Mouse (Mus musculus) neural tube, embryonic 10.5 days (tissue): ENCODE data around the gene Myo9b.
A peak's percentile ranks its signal among the peaks of the same experiment; 100 is the strongest.
"Not testable (repeated sequence)": the region's sequence is repeated elsewhere in the genome, so short reads cannot be mapped to it uniquely, and the experiment has no call there.

Experiments used
- DNase-seq: peaks from one replicate; pipeline ENCODE4 v3.0.0-alpha.2; 2017; ENCODE audit warnings: low spot score; ENCODE audit errors: extremely low spot score

Gene Myo9b

DNA sequence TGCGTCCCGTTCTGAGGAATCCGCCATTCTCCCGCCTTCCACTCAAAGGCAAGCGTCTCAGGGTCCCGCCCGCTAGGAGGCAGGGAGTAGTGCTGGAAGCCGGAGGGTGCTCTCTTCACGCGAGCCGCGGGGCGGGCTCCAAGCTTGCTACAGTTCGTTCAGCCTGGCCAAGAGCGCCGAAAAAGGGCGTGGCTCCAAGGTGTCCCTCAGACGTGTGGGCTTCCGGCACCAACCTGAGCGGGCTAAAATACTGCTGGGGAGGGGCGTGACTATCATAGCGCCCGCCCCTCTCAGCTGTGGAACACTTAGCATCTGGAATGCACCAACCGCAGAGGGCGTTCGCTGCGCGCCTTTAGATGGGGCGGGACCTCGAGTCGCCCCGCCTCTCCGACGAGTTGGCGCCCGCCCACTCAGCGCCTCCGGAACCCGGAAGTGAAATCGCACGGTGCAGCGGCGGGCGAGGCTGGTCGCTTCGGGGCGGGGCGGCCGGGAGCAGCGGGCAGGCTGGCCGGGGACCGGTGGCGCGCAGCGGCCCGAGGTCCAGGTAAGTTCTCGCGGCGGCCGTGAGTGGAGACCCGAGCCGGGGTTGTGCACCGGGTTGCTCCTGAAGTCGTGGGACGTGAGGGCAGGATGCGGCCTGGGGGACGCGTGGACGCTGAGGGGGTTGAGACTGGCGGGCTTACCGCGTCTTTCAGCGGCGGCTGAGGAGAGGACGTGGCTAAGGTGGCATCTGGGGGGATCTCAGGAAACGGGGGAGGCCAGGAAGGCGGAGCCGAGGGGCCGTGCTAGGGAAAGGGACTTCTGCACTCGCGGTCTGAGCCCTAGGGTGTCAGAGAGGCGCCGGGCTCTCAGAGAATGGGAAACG is at the start of gene Myo9b, which contains the start of gene Haus8:
Gene Myo9b, plus strand, starts transcription at position 429 of the 865 bp plus-strand sequence.
Gene Haus8, minus strand, starts transcription at position 649 of the 865 bp plus-strand sequence.
- DNase-seq, result peak; percentile 93

DNA sequence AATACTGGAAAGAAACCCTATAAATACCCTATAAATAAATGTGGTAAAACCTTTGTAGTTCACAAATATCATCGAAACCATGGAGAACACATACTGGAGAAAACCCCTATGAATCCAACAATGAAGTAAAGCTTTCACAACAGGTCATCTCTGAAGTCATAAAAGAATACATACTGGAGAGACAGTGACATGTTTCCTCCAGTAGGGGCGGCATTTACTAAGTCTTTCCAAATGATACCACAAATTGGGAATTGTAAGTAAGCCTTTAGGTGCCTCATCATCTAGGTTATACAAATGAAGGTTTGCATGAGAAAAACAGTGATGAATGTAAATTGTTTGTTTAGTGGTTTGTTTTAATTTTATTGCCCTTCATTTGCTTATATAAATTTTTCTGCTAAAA is 48.0 kb upstream of the Myo9b start:
- no peak for DNase-seq

DNA sequence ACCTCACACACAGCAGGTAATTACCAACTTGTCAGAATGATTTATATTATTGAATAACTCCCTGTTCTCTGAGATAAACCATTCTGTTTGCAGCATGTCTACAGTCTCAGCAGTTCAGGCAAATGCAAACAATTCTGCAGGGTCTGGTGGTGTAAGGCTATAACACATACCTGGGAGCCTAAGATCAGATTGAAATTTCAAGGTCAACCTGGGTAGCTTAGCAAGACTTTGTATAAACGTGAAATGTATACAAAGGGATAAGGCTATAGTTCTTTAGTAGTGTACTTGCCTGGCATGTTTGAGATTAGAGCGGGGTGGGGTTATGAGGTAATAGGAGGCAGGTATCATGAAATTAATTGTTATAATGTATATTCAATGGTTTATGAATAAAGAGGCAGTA is 29.8 kb upstream of the Myo9b start:
- no peak for DNase-seq

DNA sequence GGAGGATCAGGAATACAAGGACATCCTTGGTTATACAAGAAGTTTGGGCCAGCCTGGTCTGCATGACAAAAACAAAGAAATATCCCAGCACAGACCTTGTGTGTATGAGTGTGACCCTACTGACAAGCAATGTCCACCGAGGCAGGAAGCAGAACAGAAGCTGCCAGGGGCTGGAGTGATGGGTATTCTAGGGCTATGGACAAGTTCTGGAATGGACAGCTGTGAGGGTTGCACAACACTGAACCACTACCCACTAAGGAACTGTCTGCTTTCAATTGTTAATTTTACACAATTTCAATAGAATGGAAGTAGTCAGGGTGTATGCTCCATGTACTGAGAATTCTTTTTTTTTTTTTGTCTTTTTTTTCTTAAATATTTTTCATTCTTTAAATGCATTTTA is 24.3 kb upstream of the Myo9b start:
- no peak for DNase-seq

DNA sequence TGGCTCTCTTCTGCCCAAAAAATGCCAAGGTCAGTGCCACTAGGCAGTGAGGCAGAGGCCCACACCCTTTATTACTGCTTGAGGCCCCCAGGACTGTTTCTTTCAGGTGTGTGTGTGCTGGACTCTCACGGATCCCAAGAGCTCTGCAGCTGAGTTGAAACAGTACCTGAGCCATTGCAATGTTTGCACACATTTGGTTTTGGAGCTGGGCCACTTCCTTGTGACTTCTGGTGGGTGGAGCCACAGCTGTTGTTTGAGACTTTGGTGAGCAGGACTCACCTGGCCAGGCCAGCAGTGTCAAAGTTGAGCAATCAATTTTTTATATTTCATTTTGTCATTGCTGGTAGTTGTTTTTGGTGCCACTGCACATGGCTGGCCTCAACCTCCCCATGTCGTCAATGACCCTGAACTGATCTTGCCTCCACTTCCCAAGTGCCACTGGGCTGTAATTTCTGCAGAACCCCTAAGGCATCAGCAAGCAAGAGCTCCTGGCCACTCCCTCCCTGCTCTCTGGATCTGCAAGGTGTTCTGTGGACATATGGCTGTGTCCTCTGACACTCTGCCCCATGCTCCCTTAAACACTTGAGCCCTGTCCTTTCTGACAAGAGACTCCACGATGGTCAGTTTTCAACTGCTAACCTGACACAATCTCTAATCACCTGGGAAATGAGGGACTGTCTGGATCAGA is 15.8 kb upstream of the Myo9b start:
- no peak for DNase-seq

DNA sequence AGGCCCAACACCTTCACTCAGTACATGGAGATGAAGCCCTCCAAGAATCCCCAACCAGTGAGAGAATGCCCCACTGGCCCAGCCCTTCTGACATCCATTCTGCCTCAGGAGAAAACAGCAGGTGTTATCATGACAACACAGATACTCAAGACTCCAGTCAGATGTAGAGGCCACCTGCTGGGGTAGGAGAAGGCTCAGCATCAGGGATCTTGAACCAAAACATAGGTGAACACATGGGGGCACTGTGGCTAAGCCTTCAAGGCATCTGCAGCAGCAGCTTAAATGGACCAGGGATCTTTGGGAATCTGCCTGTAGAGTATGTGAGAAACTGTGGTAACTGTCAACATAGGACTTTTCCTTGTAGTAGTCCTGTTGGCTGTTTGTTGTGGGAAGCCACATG is 11.3 kb upstream of the Myo9b start:
- DNase-seq, result no peak

DNA sequence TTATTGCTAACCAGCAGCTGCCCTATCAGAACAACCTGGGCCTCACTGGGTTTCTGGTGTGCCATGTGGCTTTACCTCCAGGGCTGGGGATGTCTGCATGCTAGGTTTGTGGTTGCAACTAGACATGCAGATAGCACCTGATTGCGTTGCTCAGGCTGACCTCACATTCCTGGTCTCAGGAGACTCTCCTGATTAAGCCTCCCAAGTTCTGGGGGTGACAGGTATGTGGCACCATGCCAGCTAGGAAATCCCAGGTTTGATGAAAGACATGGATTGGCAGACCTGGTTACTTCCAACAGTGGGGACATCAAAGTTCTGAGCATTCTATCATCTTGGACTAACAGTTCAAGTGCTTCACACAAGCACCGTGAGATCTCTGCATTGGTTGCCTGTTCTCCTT is 4.8 kb upstream of the Myo9b start:
- no peak for DNase-seq

DNA sequence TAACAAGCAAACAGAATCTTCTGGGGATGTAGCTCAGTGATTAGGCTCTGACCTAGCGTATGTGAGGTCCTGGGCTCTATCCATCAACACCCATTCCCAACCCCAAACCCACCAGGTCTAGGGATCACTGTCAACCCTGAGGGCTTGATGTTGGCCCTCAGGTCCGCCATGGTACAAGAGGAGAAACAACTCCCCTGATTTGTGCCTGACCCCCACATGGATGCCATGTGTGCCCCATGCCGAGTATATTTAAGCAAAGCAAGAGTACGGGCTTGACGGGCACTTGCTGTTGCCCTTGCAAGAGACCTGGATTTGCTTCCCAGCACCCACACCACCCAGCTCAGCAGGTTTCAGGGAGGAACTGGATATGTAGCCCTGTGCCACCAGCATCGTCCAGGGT is 4.2 kb upstream of the Myo9b start:
- not testable (repeated sequence) for DNase-seq

DNA sequence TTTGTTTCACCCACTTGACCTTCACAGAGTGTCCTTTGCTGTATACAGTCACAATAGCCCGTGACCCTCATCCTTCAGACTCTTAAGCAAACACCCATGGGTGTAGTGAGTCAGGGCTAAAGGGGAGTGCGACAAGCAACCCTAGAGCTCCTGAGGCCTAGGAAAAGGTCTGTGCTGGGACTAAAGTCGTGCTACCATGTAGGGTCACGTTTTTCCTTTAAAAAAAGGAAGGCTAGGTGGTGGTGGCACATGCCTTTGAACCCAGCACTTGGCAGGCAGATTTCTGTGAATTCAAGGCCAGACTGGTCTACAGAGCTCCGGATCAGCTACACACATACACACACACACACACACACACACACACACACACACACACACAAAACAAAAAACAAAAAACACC is 884 bp upstream of the Myo9b start:
- peak; percentile 15 for DNase-seq

DNA sequence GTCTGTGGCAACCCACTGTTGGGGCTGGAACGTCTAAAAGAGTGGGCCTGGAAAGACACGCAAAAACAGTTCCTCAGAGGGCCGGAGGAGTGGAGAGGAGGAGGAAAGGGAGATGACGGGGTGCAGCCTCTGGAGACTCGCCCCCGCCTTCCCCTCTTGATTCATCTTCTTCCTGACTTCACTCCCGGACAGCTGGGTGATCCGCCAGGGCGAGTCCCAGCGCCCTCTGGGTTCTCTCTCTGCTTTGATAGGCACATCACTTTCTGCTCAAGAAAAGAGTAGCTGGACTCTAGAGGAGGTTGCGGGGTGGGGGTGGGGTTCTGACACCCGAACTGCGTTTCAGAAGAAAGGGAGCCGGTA is 617 bp downstream of the Myo9b start:
- DNase-seq, result peak; percentile 56

DNA sequence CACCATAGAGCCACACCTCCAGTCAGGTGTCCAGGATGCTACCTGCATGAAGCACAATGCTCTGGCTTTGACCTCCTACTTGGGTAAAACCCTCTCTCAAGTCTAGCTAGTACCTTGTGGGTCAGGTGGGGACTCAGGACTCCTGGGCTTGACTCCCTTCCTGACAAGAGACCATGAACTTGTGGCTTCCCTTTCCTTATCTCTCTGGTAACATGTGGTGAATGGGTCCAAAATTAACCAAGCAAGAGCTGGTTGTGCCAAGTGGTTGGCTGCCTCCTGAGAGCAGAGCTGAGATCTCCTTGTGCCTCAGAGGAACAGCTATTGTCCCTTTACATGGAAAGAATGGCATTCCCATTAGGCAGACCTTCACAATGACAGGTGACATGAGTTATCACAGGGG is 2.0 kb downstream of the Myo9b start:
- no peak for DNase-seq

DNA sequence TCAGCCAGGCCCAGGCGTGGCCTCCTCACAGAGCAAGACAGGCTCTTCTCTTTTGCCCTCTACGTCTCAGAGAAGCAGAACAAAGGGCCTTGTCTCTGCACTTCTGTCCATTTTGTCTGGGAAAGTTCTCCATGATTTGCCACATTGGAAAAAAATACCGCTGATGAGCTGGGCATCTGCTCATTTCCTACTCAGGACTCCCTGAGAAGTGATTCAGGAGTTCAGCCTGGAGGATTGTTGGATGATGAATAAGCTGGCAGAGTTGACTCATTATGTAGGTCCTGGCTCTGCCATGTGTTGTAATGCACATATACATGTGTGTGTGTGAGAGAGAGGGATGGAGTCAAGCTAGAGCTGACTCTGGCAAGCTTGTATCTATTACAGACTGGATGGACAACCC is 3.7 kb downstream of the Myo9b start:
- no peak for DNase-seq

DNA sequence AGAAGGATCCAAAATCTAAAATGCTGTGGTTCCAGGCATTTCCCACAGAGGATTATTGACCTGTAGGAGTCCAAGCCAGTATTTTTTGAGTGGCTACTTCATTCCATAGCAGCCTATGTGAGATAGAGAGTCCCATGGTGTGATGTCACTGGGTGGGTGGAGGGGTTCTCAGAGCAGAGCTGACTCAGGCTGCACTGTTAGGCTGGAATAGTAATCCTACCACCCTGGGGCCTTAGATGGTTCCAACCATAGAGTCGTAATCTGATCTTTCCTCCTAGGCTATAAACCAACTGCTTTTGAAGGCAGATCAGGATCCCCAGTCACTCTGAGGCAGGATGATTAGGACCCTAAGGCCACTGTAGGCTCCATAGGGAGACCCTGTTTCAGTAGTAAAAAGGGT is 6.9 kb downstream of the Myo9b start:
- DNase-seq, result not testable (repeated sequence)

DNA sequence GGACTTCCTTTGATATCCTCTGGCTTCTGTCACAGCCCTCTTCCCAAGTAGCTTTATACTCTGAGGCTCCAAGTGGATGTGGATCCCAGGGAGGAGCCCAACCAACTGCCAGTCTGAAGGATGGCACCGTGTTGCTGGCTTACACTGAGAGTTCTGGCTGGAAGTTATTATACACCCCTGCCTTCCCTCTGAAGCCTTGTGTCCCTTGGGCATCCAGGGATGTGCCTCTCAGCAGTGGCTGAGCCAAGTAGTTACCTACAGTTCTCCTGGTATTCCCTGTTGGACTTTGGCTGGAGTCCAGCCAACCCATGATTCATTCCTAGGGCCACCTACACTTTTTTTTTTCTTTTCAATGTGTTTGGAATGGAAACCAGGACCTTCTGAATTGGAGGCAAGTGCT is 9.2 kb downstream of the Myo9b start:
- DNase-seq, result not testable (repeated sequence)

DNA sequence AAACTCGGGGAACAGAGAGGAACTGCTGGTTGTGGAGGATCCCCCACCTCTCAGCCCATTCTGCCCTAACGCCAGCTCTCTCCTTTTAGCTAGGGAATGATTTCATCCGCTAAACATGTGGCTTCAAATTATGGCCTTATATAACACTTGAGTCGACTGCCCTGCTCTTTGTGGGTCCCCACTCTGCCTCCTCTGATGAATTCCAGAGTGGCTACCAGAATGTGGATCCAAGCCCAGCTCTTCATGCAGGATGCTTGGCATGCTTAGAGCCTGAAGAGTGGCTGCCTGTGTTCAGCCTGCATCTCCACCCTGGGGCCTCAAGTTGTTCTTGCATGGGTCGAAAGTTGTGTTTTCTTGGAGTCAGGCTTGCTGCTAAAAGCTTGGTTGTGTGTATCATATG is 10.1 kb downstream of the Myo9b start:
- no peak for DNase-seq

DNA sequence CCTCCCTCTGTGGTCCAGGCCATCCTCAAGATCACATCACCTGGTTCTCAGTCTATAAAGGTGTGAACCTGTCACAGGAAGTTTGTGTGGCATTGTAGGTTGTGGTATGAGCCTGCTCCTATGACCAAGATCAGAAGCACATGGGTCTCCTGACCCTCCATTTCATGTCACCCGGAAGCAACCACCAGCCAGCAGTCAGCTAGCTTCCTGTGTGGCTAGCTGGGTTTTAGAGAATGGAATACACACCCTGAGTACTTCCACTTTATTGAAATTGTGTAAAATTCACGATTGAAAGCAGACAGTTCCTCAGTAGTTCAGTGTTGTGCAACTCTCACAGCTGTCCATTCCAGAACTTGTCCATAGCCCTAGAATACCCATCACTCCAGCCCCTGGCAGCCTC is 13.7 kb downstream of the Myo9b start:
- not testable (repeated sequence) for DNase-seq

DNA sequence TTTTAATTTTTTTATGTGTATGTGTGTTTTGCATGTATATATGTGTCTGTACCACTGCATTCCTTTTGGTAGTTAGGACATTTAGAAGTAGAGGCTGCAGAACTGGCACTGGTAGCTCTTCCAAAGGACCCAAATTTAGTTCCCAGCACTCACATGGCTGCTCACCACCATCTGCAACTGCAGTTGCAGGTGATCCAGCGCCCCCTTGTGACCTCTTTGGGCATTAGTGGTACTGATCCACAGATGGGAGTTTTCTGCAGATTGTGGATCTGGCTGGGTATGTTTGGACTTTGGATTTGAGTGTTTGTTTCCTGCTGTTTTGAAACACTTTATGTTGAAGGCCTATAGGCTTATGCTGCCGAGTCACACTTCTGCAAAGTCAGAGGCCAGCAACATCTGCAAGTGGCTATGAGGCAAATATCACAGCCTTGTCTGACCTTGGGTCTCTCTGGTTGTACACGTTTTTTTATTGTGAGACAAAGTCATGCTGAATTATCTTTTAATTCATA is 16.0 kb downstream of the Myo9b start:
- no peak for DNase-seq

DNA sequence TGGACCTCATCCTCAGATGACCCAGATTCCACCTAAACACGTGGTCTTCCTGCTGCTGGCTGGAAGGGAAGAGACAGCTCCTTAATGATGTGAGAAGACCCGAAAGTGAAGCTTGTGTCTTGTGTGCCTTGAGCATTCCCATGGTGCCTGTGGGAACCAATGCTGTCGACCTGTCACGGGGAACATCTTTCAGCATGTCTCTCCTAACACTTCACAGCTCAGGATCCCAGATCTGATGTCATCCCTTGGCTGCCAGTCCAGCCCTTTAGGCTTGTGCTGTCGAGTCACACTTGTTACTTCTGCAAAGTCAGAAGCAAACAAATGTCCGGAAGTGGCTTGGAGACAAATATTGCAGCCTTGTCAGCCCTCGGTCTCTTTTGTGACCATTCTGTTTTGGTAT is 16.6 kb downstream of the Myo9b start:
- DNase-seq, result no peak

DNA sequence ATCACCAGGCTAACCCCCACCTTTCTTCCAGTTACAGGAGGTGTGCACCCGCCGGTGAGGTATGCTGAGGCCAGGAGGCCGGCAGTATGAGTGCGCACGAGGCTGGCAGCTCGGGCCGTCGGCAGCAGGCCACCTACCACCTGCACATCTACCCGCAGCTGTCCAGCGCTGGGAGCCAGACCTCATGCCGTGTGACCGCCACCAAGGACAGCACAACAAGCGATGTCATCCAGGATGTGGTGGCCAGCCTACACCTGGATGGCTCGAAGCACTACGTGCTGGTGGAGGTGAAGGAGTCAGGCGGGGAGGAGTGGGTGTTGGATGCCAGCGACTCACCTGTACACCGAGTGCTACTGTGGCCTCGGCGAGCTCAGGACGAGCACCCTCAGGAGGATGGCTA is 17.7 kb downstream of the Myo9b start:
- DNase-seq, result no peak

DNA sequence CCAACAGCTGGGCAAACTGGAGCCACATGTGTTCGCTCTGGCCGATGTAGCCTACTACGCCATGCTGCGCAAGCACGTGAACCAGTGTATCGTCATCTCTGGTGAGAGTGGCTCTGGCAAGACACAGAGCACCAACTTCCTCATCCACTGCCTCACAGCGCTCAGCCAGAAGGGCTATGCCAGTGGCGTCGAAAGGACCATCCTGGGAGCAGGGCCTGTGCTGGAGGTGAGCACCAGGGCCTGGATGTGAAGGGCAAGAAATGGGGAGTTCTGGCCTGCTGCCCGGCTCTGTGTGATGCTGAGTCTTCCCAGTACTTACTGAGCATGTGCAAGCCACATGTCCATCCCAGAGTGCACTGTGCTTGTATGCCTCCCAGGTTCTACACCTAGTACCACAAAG is 18.4 kb downstream of the Myo9b start:
- DNase-seq, result no peak

DNA sequence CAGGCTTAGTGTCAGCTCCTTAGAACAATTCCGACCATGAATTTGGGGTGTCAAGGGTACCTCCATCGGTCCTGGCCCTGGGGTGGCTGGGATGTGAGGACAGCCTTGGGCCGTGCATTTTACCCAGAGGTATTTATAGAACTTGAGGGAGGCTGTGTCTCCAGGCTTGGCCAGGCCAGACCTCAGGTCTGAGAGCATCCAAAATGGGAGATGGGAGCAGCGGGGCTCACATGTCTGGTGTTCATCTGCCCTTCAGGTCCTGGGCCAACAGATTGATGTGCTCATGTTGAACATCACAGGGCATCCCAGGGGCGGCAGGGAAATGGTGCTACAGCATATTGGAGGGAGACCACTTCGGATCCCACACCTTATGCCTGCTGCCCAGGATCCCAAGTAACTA is 18.8 kb downstream of the Myo9b start:
- no peak for DNase-seq

DNA sequence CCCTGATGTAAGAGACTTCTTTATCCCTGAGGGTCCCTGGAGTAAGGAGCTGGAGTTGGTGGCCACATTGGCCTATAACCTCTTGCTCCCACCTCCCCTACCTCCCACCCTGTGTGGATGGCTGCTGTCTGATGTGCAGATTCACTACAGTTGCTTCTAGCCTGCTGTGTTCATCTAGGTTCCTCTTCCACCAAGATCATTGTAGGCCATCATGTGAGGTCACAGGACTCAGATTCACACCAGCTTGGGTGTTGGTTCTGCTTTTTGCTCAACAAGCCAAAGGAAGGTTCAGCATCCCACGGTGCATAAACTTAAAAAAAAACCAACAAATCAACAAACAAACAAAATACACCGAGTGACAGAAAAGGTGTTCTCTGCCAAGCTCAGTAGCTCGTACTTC is 21.4 kb downstream of the Myo9b start:
- not testable (repeated sequence) for DNase-seq

DNA sequence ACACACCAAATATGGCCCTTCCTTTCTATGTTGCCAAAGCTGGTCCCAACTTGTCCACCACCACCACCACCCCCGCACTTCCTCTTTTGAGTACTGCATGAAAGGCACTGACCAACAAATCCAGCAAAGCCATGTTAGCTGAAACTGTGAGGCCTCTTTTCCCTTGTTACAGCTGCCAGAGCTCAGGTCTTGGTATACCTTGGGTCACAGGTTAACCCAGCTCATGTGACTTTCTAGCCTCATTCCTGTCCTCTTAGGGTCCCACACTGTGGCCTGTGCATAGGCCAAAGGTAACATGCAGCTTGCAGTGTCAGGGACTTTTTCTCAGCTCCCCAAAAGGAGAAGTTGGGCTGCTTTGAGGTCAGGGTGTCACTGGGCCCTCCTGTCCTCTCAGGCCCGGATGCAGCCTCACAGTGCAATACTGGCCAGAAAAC is 23.7 kb downstream of the Myo9b start:
- DNase-seq, result no peak
